Mouse (Mus musculus) megakaryocyte progenitor cell, adult 5-6 weeks (primary cell): Measurements from ENCODE around the gene Glp2r. TPM values are rescaled to one million over a fixed set of nuclear protein-coding genes. Genes with fewer than 3 reads are reported as not detected.

Experiments used
- ATAC-seq: replicated peaks from 2 replicates; pipeline ENCODE4 v1.8.0; 2016; ENCODE audit warnings: mild to moderate bottlenecking, moderate TSS enrichment, inconsistent platforms; ENCODE audit not compliant: poor library complexity
- total RNA-seq, 2 experiments: library from RNA; stranded (forward) in 1 of 2; stranded (reverse) in 1 of 2; fragments of 157-497, 149-512 nt in 1 of 2; fragments of 200-1000 nt in 1 of 2; gene quantifications; 2 replicates each; pipeline versions ENCODE4 v1.2.3 to v1.2.4; 2015 to 2017

Glp2r gene
- total RNA-seq, 2 experiments from 2014 or later: not detected

- ATAC-seq: no peak
Observed at GRCm38 (mm10) chr11:67640299-67640698, 130.7 kb downstream of the Glp2r start.

GRCm38 (mm10) chr11:67638401-67638800 is 132.6 kb downstream of the Glp2r start:
- no peak for ATAC-seq

GRCm38 (mm10) chr11:67636905-67637586 is 133.9 kb downstream of the Glp2r start:
- no peak for ATAC-seq

- ATAC-seq: no peak
Observed at GRCm38 (mm10) chr11:67636201-67636600, 134.8 kb downstream of the Glp2r start.

- ATAC-seq: 0 out of 2 replicates have a peak, but pooled peaks have one; percentile 46
Observed at GRCm38 (mm10) chr11:67633620-67634229, 137.2 kb downstream of the Glp2r start.

- no peak for ATAC-seq
Observed at GRCm38 (mm10) chr11:67632906-67633305, 138.0 kb downstream of the Glp2r start.

- no peak for ATAC-seq
Observed at GRCm38 (mm10) chr11:67628522-67628921, 142.4 kb downstream of the Glp2r start.

- no peak for ATAC-seq
Observed at GRCm38 (mm10) chr11:67627179-67627578, 143.8 kb downstream of the Glp2r start.

- no peak for ATAC-seq
Observed at GRCm38 (mm10) chr11:67622340-67622739, 148.6 kb downstream of the Glp2r start.

GRCm38 (mm10) chr11:67616557-67617239 is 154.3 kb downstream of the Glp2r start:
- ATAC-seq: no peak

- ATAC-seq: no peak
Observed at GRCm38 (mm10) chr11:67612158-67612839, 158.7 kb downstream of the Glp2r start.

Other genes starting within 250 kb of the Glp2r start
- not detected in 2 replicates for gene Rcvrn, start 75.8 kb downstream of the Glp2r start, total RNA-seq (2015)
- not detected in 2 replicates for gene Rcvrn, start 75.8 kb downstream of the Glp2r start, total RNA-seq (2017)
- gene Gsg1l2, start 3.5 kb upstream of the Glp2r start, total RNA-seq (2015): not detected in 2 replicates
- gene Gsg1l2, start 3.5 kb upstream of the Glp2r start, total RNA-seq (2017): not detected in 2 replicates
- 0.66 TPM in 1 of 2 replicates, not detected in the other for gene Dhrs7c, start 27.0 kb upstream of the Glp2r start, total RNA-seq (2015)
- not detected in 2 replicates for gene Dhrs7c, start 27.0 kb upstream of the Glp2r start, total RNA-seq (2017)
- gene Usp43, start 151.0 kb upstream of the Glp2r start, total RNA-seq (2015): not detected in 2 replicates
- not detected in 2 replicates for gene Usp43, start 151.0 kb upstream of the Glp2r start, total RNA-seq (2017)
- not detected in 2 replicates for gene Cfap52, start 194.5 kb upstream of the Glp2r start, total RNA-seq (2015)
- gene Cfap52, start 194.5 kb upstream of the Glp2r start, total RNA-seq (2017): not detected in 2 replicates
- gene Stx8, start 195.0 kb upstream of the Glp2r start, total RNA-seq (2015): 35.7 and 47.8 TPM in 2 replicates
- gene Stx8, start 195.0 kb upstream of the Glp2r start, total RNA-seq (2017): 21.7 and 39.9 TPM in 2 replicates